Comparison of ENCODE assay signal across 11 mouse cellular contexts in the genomic region with DNA sequence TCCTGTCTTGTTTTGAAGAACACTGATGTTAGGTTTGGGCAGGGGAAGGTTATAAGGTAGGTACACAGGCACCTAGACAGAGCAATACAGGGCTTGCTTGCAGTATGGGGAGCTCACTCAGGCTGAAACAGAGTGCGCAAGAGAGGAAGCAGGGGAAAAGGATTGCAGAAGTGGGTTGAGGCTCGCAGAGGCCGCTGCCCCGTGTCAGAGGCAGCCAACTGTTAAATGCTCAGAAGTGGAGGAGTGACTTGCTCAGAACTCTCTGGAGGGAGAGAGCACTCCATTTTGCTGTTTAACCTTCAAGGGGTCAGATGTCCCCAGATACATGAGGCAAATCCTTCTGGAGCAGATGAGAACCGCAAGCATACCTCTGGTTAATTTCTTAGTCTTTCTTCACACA.
A peak's percentile ranks its signal among the peaks of the same experiment; 100 is the strongest.
DNase-seq lines count a peak whose midpoint lies in the region; ATAC-seq and TF ChIP-seq lines count a peak whose summit lies in the region.
"Had no signal": no experiment of that assay in that cellular context is flagged by ENCODE, and none has a peak within 500 bp of the region (broad histone marks: within the 10 kb centered on the region; RNA-seq: fewer than 3 reads in every experiment).

No protein-coding gene starts in this region.

- 72% methylated on average over 5 of the region's 5 CpGs for WGBS in limb, embryonic 10.5 days
- WGBS in forebrain, embryonic 14.5 days: 72% methylated on average over 5 of the region's 5 CpGs

- no peaks in the 10 kb centered on the region for H3K36me3 ChIP-seq in limb, embryonic 10.5 days
- H3K36me3 ChIP-seq in forebrain, embryonic 14.5 days (ENCODE audit: control insufficient read depth, insufficient read depth, low read length): no peaks in the 10 kb centered on the region

- in situ Hi-C loops in Patski (cut with MboI; ENCODE audit: low pct_unique_long_range_greater_than_20kb): loop anchor here (5.0 kb wide), 1 partner anchor 90 kb away; no protein-coding TSS in a partner anchor

- intact Hi-C loops in heart, postnatal 10 days (cut with DNase I): no loop called here

- H3K27ac ChIP-seq in limb, embryonic 10.5 days: peak overlapping the region; percentile 58; the same call in 1 of the 2 replicates
- H3K27ac ChIP-seq in forebrain, embryonic 14.5 days (ENCODE audit: low read depth, low read length): no peak overlapping the region

- DNase-seq in layer of hippocampus, adult 11-12 months (ENCODE audit: low spot score): peak; percentile 26
- DNase-seq in layer of hippocampus, adult 9-10 months (ENCODE audit: low spot score): no peak
- no peak for DNase-seq in Patski (ENCODE audit: low read depth, low spot score)
- no peak for DNase-seq in limb, embryonic 10.5 days (ENCODE audit: low spot score)
- peak; percentile 44 for DNase-seq in retina, embryonic 14.5 days (ENCODE audit: low spot score)
- no peak for DNase-seq in right cerebral cortex, postnatal 25 days
- DNase-seq in forebrain, embryonic 14.5 days (ENCODE audit: low spot score): no peak
- DNase-seq in heart, postnatal 10 days: no peak
- DNase-seq: adrenal gland, adult 2 months; cerebellum, postnatal 25 days; right cerebral cortex, postnatal 14 days had no signal

- POLR2A ChIA-PET in Patski (lab: Charles Lee): interaction anchor here (1.6 kb wide), 1 partner anchor 12 kb away, joined by 8 read pairs; no protein-coding TSS in a partner anchor

- TF ChIP-seq CTCF in Patski (IDR thresholded peaks at IDR 0.05): no peak

- ATAC-seq in Patski: peak; percentile 44
- ATAC-seq in forebrain, embryonic 14.5 days: no peak

- H3K4me2 ChIP-seq in forebrain, embryonic 14.5 days (ENCODE audit: low read length): no peak overlapping the region

- H3K4me1 ChIP-seq in limb, embryonic 10.5 days: peaks cover 40% of the 10 kb centered on the region
- H3K4me1 ChIP-seq in forebrain, embryonic 14.5 days (ENCODE audit: control insufficient read depth, insufficient read depth, low read length): peaks cover 7% of the 10 kb centered on the region; the same call in 1 of the 2 replicates

- H3K9ac ChIP-seq in forebrain, embryonic 14.5 days (ENCODE audit: low read length): no peak overlapping the region

- CTCF ChIA-PET in Patski (lab: Charles Lee): interaction anchor here (1.3 to 2.5 kb wide), 2 partner anchors 8 to 22 kb away, joined by 5 to 7 read pairs; no protein-coding TSS in a partner anchor

- no peak overlapping the region for H3K4me3 ChIP-seq in limb, embryonic 10.5 days
- no peak overlapping the region for H3K4me3 ChIP-seq in forebrain, embryonic 14.5 days (ENCODE audit: low read depth, low read length)

- no peaks in the 10 kb centered on the region for H3K9me3 ChIP-seq in limb, embryonic 10.5 days (replicated peaks)
- no peaks in the 10 kb centered on the region for H3K9me3 ChIP-seq in forebrain, embryonic 14.5 days (replicated peaks; ENCODE audit: control insufficient read depth, low read length)

- no peaks in the 10 kb centered on the region for H3K27me3 ChIP-seq in Patski
- no peaks in the 10 kb centered on the region for H3K27me3 ChIP-seq in limb, embryonic 10.5 days (ENCODE audit: low read depth, poor library complexity, severe bottlenecking)
- no peaks in the 10 kb centered on the region for H3K27me3 ChIP-seq in forebrain, embryonic 14.5 days (replicated peaks; ENCODE audit: control insufficient read depth, insufficient read depth, low read length)

Comparison
In these comparisons a context has a peak if more than half of its experiments do, and no peak if none do; other contexts are left out.
1. DNase-seq: peak in layer of hippocampus, adult 11-12 months (single experiment) and retina, embryonic 14.5 days (single experiment); none in layer of hippocampus, adult 9-10 months (single experiment), Patski (single experiment), limb, embryonic 10.5 days (single experiment), right cerebral cortex, postnatal 25 days (single experiment), forebrain, embryonic 14.5 days (single experiment) and heart, postnatal 10 days (0 of 2).